Mouse (Mus musculus) CD4-positive, CD25-positive, alpha-beta regulatory T cell, adult 4 months (primary cell): Measurements from ENCODE around the gene Ttbk2. TPM values are rescaled to one million over a fixed set of nuclear protein-coding genes. Genes with fewer than 3 reads are reported as not detected.

ENCODE experiments used
- ATAC-seq: one replicate; pipeline ENCODE4 v1.8.0; 2017
- polyA plus RNA-seq, 2 experiments: library from polyadenylated mRNA; unstranded; fragments of 100-300 nt; shearing (Covaris generic); gene quantifications; one replicate each; pipeline ENCODE4 v1.2.1; 2017

The Ttbk2 gene
- under 1 TPM; 0.66 to 0.91 TPM for polyA plus RNA-seq

DNA sequence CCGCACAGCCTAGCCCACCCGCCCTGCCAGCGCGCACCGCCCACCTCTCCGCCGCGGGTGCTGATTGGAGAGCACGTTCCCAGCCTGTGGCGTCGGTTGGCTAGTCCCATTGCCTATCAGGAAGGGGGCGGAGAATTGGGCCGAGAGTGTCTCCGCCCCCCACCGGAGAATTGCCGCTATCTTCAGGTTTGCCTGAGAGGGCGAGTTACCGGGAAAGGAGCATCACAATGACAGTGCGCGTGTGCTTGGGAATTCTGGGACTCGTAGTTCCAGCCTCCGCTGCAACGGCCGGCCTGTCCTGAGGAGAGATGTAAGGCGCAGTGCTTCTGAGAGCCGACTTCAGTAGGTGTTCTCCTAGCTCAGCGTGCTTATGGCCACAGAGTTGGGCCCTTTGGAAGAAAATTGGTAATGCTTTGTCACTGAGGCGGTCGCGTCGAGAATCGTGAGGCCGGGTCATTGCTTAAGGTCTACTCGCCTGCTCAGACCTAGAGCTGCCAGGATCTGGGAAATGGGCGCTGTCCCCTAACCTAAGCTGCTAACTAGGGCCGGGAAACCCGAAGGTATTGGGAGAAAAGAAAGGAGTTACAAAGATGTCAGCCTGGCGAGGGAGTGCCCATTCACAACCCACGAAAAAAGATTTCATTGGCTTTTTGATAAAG is at the start of gene Ttbk2:
TSS of gene Ttbk2 (minus strand) at position 181 of the 659 bp plus-strand sequence.
- peak; percentile 98 for ATAC-seq

DNA sequence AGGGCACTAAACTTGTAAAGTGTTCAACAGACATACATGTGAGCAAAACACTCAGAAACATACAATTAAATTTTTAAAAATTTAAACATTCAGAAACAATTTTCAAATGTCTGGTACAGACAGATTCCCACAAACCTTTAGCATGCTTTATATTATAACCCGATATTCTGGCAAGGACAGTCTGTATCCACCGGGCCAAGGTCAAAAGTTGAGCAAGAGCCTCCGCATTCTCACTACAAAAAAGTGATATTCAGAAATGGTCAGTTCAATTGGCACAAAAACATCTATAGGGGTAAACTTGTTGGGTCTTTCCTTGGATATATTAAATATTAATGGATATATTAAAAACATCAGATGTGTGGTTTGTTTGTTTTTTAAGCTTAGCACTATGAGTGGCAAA is 46.0 kb upstream of the Ttbk2 start:
- ATAC-seq: no peak

DNA sequence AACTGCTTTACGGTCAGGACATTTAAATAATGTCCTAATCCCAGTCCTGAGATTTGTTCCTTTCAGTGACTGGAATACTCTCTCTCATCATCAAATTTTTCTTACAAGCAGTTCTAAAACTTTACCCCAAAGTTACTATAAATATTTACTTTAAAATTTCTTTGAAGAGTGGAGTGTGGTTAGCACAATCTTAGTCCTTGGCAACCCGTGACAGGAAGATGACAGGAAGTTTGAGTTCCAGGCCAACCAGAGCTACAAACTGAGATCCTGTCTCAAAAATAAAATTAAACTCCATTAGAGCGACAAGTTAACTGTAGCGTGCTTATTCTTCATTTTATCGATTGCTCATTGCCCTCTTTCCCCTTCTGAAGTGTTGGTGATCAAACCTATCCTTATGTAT is 37.2 kb upstream of the Ttbk2 start:
- peak; percentile 89 for ATAC-seq

DNA sequence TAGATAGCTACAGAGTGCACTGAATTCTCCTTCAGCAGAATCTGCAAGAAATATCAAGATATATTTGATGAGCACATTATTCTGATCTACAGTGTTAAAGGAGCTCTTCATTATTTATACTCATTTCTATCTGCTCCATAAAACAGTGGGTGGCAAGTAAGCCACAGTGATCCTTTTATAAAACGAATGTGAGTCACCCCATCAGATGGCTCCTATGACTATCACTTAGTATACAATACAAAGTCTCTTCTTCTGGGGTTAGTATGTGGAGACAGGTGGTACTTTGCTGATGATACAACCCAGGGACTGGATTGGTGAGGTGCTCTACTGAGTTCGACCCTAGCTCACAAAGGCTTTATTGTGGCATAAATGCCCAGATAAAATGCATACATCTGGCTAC is 22.8 kb upstream of the Ttbk2 start:
- ATAC-seq: no peak

DNA sequence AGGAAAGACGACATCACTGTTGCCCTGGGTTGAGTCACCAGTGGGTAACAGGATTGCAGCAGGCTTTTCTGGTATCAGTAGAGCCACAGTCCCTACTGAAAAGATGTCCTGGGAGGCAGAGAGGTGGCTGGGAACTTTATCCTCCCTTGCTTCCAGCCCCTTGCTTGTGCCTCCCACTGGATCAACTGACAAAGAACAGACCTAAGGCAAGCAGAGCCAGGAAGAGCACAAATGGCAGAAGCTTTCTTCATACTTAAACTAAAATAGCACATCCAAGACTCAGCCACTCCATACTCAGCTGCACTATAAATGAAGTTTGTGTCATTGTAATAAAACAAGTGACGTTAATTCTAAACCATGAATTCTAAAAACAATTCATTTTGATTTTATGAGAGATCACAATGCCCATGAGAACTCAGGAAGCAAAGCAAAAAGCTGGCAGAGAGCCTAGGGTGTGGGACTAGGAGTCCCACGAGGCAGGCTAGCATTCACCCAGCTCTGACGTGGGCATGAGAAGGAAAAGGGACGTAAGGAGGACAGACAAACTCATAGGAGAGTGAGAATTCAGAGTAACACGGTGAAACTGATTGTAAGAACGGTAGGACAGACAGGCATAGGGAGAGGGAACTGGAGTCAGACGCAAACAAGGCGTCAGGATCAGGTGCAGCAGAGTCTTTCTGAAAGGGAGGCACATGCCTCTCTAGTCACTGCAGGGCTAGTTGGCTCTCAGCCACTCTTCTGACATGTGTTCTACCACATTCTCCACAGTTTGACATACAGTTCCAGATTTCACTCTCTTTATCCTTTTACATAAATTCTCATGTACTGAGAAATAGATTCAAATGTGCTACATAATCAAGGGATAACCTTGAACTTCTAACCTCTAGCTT is 21.3 kb upstream of the Ttbk2 start:
- ATAC-seq: no peak

DNA sequence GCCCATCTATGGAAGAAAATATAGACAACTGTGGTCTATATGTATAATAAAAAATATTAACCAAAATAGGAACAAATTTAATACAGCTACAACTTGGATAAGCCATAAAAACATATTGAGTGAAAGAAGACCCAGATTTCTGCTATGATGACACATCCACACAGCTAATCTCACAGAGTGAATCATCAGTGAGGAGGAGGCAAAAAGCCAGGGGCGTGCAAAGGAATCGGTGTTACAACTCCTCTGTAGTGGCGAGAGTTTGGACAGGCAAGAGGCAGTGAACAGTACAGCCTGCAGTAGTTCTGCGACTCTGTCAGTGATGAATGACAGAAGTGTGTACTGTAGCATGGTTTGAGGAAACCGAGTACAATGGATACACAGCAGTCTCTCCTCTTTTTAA is 16.9 kb upstream of the Ttbk2 start:
- no peak for ATAC-seq

DNA sequence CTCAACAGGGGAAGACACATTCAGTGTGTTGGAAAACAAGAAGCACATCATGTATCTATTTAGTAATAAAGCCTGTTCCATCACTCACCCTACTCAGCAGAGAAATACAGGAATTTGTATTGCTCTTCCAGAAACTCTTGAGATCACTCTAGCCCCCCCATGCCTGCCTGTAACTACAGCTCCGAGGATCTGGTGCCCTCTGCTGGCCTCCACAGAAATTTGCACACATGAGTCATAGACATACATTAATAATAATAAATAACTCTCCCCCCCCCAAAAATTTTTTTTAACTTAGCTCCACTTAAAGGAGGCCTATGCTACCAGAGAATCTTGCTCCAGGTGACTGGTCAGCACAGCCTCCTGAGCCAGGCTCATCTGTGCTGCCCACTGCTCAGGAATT is 16.2 kb upstream of the Ttbk2 start:
- ATAC-seq: peak; percentile 53

DNA sequence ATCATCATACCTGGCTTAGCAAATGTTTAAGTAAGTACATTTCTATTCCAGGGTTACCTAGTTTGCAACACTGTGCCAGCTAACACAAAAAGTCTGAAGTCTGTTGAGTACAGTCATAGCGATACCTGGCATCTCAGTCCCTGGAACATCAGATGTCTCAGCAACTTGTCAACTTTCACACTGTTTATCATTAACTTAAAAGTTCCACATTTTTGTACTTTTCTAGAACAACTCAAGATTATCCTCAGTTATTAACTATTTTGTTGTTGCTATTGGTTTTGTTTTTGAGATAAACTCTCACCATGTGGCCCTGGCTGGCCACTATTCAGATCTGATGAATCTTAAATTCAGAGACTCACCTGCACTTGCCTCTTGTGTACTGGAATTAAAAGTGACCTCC is 13.0 kb upstream of the Ttbk2 start:
- no peak for ATAC-seq

DNA sequence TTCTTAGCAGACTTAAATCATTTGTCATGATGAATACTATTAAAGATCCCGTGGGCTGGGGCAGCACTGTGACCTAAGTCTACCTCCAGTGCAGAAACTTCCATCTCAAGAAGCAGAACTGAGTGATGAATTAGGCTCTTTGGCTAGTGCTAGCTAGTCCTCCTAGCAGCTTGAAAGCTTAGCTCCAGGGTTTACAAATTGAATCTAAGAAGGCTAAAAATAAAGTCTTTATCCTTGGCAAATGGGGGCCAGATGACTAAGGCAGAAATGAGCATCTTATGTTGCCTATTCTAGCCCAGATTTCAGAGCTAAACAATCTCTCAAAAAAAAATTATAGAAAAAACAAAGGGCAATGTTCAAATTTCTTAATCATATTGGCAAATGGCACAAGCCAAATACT is 10.3 kb upstream of the Ttbk2 start:
- no peak for ATAC-seq

DNA sequence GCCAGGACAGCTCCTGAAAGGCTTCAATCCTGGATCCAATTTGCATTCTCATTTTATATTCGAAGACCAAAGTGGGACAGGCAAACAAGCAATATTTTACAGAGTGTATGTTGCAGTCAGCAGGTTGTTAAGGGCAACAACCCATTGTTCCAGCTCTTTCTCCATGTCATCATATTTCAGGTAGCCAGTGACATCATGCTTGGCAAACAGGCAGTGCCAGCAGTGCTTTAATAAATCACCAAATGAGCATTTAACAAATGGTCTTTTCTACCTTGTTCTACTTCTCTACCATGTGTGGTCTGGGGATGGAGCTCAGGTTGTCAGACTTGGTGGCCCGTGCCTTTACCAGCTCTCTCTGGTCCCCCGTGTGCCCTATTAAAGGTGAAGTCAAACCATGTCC is 7.7 kb upstream of the Ttbk2 start:
- ATAC-seq: no peak

DNA sequence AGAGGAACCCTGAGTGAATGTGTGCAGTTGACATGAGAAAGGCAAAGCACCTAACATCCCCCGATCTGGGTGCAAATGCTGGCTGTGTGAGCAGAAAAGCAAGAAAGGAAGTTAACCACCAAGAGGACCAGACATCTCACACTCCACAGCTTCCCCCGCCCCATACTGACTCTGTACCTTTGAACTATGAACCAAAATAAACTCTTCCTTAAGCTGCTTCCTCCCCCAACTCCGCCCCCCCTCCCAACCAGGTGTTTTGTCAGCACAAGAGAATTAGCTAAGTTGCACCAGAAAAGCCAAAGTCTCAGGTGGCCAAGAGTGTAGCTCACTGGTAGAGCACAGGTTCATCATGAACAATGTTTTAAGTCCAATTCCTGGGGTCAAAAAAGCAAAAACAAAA is 2.7 kb upstream of the Ttbk2 start:
- ATAC-seq: no peak

DNA sequence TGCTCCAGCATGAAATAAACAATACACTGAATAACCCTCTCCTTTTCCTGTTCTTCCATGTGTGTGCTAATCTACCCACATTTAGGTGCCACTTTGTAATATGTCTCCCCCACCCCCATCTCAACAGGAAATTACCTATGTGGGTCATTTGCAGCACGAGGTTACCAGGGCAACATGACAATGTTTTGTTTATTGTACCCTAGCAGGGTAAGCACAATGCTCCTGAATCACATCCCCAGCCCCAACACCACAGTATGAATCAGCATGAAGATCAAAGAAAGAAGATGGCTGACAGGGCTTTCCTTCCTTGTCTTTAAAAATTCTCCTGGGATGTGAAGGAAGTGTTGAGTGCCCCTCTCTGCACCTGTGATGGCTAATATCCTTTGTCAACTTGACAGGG is 2.2 kb upstream of the Ttbk2 start:
- peak; percentile 8 for ATAC-seq

DNA sequence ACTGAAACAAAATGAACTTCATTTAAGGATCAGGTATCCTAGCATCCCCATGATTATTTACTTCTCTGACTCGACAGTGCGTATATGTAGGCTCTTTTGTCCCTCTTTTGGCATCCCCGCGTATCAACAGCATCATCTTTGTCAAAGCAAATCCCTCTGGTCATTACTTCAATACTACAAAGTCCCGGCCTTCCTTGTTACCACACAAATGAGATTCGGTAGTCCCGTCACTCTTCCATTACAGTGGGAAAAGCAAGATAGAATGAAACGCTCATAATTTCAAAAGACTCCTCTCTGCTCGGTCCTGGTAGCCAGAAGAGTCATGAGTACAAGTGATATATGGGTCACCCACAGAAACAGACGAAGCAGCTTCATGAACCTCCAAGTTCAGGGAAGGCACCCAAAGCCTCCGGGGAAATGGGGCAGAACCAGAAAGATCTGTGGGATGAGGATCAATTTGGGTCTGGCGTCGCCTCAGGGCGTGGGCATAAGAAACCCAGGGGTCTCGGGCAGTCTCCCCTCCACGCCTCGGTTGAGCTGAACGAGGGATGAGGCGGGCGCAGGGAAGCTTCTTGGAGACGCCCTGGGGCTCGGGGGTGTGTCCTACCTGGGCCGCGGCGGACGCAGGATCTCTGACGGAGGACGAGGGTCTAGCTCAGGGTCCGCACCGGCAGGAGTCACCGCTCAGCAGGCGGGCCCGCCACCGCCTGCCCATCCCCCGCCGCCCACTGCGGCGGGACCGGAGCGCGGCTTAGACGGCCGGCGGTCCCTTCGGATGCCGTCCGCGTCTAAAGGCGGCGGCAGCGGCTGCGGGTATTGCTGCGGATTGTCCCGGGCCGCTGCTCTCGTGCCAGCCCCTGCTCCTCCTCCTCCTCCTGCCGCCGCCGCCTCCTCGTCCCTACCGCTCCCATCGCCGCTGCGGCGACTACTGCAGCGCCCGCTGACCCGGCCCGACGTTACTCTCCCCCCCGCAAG is 668 bp downstream of the Ttbk2 start, which contains the start of gene Cdan1:
TSS of gene Cdan1 (minus strand) at position 680 of the 975 bp plus-strand sequence.
- ATAC-seq: peak; percentile 30

DNA sequence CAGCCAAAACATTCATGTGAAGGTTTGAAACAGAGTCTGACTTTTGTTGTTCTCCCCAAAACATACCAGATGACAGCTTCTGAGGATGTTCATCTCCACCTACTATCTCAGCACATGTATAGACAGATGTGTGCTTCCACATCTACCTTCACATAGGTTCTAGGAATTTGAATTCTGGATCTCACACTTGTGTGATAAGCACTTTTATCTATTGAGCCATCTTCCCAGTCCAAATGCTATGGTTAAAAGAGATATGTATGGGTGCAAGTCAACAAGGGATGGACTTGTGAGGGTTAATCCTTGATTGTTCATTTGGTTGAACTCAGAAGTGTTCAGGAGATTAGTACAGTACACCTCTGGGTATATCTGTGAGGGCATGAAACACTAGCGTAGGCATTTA is 5.1 kb downstream of the Ttbk2 start:
- ATAC-seq: no peak

DNA sequence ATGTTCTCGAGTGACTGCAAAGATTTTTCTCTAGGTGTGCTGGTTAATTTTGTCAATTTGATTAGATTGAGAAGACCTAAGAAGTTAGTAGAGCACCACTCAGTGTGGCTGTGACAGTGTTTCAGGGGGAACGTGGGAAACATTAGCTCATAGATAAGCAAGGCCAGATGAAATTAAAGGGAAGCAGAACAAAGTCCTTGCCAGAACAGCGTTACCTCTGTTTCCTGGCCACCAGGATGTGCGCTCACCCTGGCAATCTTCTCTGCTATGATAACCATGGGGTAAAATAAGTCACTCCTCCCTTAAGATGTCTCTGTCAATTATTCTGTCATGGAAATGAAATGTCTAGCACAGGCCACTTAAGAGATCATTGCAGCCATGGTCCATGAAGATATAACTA is 6.4 kb downstream of the Ttbk2 start:
- no peak for ATAC-seq

DNA sequence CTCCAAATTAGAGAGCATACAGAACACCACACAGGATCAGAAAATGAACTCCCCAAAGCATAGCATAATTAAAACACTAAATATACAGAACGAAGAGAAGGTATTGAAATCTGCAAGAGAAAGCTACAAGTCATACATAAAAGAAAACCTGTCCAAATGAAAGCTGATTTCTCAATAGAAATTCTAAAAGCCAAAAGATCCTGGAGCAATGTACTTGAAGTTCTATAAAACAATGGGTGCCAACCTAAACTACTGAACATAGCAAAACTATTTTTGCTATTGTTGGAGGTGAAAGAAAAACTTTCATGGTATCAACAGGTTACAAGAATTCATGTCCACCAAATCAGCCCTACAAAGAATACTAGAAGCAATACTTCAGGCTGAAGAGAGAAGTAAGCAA is 9.2 kb downstream of the Ttbk2 start:
- ATAC-seq: no peak

DNA sequence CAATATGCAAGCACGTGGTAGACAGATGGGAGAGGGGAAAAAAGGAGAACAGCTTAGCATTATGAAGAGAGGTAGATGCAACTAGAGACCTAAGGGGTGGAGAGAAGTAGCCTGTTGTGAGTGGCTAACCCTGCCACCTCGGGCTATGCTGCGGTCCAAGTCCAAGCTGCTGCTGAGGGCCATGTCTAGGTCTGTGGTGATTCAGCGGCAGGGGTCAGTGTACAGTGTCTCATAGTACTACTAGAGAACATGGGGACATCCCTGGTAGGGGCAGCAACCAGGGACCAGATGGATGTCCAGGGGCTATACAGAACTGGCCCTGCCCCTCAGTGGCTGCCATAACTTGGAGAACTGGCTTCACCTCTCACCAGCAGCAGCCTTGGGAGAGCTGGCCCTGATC is 15.2 kb downstream of the Ttbk2 start:
- no peak for ATAC-seq

DNA sequence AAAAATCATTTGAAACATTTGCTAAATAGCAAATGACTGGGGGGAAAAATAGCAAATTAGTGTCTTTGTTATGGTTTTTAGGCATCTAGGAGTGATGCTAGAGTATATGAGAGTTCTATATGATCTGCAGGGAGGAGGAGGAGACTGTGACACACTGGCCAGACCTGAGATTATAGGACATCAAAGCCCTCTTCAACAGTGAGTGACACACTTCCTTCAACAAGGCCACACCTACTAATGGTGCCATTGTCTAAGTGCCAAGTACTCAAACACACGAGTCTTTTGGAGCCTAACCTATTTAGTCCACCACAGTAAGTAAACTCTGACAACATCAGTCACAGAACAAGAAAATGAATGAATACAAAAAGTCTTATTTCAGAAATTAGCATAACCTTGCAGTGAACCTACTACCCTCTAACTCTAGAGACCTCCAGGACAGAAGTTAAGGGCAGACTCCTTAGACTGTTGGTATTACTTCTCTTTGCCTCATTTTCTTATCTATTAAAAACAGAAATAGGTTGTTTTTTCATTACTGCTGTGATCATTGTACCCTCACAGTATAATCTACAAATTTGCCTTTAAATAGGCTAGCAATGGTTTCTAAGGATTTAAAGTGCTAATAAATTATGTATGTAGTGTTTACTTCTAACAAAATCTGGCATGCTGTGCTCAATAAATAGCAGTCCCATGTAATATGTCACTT is 23.3 kb downstream of the Ttbk2 start:
- no peak for ATAC-seq

DNA sequence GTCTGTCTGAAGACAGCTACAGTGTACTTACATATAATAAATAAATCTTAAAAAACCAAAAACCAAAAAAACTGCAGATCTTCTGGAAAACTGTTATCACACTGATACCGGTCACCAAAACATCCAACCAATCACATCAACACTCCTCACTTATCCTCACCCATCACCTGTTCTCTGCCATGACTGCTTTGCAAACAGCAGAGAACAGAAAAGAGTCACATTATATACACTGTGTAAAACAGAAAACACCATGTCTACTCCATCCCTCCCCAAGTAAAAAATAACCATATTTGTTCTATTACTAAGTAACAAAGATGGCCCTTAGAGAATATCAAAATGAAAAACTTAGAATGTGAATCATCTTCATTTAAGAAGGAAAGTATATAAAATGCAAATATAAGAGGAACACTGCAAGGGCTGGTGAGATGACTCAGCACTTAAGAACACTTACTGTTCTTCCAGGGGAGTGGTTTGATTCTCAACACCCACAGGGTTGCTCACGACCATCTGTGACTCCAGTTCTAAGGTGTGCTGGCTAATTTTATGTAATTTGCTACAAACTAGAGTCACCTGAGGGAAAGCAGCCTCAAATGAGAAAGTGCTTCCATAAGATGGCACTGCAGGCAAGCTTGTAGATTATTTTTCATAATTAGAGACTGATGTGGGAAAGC is 80.0 kb downstream of the Ttbk2 start:
- no peak for ATAC-seq

DNA sequence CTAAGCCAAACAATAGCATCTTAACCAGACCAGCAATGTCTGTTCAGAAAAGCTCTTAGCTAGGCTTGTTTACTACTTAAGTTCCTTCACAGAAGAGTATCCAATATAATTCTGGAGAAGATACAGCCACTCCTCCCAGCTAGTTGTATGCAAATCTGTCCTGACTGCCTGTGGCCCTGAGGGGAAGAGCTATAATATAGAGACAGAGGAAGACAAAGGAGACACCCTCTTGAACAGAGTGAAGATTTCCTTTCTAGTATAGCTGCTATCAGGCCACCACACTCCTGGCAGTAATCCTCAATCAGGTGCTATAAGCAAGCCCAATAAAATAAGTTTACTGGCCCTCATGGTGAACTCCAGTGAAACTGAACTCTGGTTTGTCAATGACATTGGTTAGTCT is 88.5 kb downstream of the Ttbk2 start:
- no peak for ATAC-seq

DNA sequence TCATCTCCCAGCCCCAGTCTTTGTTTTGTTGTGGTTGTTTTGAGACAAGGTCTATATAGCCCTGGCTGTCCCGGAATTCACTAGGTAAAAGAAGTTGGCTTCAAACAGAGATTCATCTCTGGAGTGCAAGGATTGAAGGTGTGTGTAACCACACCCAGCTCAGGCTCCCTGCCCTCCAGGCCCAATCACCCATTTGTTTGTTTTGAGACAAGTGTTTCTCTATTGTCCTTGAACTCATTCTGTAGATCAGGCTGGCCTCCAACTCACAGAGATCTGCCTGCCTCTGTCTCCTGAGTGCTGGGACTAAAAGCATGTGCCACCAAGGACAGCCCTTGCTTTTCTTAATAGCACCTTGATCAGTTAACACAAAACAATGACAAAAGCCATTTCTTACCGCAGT is 102.4 kb downstream of the Ttbk2 start:
- ATAC-seq: no peak

DNA sequence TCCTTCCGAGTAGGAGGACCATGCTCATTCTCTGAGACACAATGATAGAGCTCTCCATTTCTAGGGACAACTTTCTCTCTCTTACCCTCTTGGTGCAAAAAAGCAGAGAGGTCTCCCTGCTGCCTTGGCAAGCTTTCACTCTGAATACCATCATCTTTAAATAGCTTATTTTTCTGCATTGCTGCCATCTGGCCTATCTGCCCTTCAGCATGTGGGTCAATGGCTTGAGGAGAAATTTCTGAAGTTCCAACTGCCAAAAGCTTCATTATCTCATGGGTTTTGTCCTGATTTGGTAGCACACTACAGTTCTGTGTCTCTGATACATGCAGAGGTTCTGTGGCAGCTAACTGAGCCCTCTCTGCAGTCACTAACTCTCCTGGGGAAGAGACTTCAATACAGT is 104.9 kb downstream of the Ttbk2 start:
- no peak for ATAC-seq
